Mouse (Mus musculus): ENCODE data around the gene Clip1.

The Clip1 gene

DNA sequence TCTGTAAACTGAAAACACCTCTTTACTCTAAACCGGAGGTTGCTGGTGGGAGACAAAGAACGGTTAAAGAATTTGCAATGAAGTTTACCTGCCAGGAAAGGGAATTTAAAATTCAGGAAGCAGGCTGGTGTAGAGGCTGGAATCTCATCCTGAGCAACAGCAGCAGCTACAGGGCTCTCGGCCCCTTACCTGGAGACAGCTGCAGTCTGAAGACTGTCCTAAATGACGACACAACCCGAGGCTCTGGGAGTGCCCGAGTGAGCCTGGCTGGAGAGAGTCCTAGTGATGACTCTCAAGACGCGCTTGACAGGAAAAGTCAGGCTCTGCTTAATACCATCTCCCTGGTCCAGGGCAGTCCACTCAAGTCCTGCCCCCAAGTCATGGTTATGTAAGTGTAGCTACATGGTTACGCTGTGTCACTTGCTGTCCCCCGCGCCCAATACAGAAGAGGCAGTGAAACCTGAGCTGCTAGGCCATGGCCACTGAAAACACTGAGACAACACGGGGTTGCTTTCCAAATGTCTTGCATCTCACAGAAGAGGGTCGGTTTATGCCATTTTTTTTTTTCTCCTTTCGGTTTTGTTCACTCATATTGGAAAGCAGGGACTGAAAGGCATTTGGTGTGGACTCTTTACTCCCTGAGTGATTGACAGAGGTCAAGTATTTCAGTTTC, 13.5 kb downstream of the Clip1 start:
- DNase-seq (ENCODE audit: low spot score in 2 of 2): peak; percentile 20 to 30

DNA sequence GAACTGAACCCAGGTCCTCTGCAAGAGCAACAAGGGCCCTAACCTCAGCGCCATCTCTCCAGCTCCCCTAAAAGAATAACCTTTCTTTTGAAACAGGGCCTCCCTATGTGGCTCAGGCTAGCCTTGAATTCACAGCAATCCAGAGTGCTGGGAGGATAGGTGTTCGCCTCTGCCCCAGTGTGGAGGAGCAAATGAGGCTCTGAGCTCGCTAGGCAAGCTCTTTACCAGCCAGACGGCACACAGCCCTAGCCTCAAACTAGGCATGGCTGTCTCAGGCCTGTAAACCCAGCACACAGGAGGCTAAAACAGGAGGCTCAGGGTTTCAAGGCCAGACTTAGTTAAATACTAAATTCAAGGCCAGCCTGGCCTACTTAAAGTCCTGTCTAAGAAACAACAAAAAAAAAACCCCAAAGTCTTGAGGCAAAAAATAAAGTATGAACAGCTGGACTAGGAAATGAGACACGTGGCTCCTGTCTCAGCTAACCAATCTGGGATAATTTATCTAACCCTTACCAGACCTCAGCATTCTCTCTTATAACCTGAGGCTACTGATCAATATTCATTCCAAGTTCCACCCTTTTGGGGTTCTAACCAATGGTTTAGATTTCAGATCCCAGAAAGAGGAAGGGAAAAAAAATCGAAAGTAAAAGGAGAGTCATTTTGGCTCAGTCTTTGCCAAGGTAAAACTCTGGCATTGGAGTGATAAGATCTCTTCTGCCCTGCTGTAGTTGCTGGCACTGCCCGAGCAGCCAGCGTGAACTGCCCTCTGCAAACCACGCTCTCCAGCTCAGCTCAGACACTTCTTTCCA, 14.2 kb downstream of the Clip1 start:
- DNase-seq (ENCODE audit: low spot score in 2 of 2): no peak

DNA sequence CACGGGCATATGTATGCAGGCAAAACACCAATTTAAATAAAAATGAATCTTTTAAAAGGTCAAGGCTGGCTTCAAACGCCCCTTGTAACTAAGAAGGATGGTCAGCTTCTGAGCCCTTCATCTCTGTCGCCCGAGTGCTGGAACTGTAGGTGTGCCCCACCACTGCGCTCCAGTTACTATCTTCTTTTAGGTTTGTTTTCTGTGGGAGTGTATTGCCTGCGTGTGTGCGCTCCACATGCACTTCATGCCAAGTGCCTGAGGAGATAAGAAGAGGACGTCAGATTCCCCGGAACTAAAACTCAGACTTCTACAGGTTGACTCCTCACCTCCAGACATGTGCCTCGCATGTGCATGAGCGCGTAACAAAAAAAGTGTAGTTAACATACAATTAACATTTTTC, 16.5 kb downstream of the Clip1 start:
- DNase-seq (ENCODE audit: low spot score in 2 of 2): no peak

DNA sequence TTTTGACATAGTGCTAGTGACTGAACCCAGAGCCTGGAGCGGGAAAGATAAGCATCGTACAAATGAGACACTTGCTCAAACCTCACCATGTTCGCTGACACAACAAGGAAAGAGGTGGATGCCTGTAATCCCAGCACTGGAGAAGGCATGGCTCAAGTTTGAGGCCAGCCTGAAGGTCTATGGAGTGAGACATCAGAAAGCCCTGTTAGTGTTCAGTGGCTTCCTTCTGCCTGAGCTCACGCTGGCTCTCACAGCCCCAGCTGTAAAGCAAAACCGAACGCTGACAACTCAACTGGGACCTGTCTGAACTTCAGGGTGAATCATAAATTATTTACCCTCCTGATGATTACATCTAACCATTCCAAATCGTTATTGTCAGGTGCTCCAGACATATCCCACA, 18.5 kb downstream of the Clip1 start:
- DNase-seq (ENCODE audit: low spot score in 2 of 2): no peak

DNA sequence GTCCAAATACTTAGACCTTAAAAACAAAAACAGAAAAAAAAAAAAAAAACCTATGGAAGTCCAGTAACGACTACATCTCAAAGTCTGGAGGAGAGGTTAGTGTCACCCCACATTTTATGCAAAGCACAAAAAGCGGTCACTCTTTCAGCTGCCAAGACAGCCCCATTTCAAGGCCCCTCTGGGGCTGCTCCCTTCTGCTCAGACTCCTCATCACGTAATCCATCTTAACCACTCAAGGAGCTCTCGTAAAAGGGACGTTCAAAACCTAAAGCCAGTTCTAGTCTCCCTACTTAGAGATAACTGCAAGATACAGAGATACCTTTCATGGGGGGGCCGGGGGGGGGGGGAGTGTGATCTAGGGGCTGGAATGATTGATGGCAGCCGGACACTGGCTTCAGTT, 20.1 kb downstream of the Clip1 start:
- DNase-seq (ENCODE audit: low spot score in 2 of 2): no peak

DNA sequence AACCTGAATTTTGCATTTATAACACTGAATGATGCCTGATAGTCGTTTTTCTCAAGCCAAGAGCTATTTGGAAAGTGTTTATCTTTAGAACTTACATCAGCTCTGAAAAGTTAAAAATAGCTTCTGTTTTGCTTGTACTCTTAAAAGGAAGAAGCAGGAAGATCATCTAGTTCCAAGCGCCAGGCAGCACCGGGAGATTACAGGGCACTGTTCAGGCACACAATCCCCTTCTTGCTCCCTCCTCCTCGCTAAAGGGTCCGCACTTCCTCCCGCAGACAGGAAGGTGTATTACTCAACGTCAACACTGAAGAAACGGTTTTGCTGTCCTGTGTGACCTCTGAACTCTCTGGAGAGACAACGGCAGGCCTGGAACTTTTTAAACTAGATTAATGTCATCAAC, 22.4 kb downstream of the Clip1 start:
- DNase-seq (ENCODE audit: low spot score in 2 of 2): no peak

DNA sequence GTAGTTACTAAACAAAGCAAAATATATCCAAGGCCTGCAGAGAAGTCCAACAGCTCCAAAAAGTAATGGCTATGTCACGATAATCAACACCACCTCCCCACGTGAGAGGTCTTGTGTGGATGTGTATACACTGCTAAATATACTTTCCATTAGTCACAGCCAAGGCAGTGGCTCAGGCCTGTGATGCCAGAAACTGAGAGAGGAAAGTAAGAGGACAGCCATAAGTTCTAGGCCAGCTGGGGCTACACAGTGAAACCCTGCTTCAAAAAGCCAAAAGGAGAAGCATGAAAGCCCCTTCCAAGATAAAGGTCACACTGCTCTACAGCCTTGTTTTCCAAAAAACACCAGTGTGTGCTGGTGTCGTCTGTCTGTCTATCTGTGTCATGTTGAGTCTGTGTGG, 22.8 kb downstream of the Clip1 start:
- no peak for DNase-seq (ENCODE audit: low spot score in 2 of 2)

DNA sequence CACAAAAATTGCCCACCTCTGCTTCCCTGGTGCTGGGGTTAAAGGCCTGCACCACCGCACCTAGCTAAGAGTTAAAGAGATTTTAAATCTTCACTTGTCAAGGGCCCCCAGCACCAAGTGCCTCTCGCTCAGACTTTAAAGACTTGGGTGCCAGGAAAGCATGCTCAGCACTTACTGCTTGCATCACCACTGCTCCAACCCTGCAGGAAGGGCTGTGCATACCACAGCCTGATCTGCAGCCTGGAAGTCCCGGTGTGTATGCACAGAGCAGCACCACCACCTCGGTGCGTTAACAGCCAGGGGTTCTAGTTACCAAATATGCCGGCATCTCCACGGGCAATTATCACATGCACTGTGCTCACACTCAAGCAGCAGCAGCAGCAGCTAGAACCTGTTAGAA, 26.8 kb downstream of the Clip1 start:
- DNase-seq (ENCODE audit: low spot score in 2 of 2): no peak

DNA sequence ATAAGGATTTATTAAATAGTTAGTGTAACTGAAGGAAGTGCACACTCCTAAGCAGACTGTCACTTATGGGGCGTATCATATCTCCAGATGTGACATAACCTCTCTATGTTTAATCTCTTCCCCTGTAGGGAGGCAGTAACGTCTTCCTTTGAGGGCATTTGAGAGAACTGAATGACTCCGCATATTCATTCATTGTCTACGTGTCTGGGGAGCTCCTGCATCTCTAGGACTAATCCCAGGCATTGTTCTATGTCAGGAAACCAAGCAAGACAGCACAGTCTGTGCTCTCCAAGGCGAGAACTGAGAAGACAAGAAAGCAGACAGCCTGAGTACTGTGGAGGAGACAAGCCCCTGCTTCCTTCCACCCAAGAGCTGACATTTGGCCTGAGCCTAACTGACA, 29.5 kb downstream of the Clip1 start:
- DNase-seq (ENCODE audit: low spot score in 2 of 2): no peak

DNA sequence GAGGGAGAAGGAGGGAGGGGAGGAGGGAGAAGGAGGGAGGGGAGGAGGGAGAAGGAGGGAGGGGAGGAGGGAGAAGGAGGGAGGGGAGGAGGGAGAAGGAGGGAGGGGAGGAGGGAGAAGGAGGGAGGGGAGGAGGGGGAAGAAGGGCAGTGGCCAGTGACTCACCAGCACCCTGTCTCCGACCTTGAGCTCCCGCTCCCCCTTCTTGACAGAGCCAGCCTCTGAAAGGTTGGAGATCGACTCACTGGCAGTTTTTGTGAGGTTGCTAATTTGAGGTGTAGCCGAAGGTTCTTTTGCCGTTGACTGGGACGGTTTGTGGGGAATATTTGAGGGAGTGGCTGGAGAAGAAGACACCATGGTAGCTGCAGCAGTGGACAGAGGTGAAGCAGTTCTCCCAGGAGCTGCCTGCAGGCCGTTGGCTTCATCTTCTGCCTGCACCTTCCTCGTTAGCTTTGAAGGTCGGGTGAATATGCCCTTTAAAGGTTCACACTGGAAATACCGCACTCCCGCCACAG, 31.1 kb downstream of the Clip1 start:
- no peak for DNase-seq (ENCODE audit: low spot score in 2 of 2)

DNA sequence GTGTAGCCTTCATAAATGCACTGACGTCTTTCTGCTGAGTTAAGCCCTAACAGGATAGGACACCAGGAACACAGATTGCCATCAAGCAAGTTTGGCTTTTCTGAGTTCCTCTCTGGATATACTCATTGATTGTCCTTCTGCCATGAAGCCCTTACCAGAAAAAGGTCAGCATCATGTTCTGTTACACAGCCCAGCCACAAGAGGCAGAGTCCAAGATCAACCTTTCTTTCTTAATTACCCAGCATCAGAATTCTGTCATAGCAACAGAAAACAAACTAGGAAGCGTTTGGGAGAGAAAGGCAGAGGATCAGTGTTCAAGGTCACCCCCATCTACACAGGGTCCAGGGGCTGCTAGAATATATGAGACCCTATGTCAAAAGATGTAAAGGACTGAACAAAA, 33.6 kb downstream of the Clip1 start:
- DNase-seq (ENCODE audit: low spot score in 2 of 2): no peak

DNA sequence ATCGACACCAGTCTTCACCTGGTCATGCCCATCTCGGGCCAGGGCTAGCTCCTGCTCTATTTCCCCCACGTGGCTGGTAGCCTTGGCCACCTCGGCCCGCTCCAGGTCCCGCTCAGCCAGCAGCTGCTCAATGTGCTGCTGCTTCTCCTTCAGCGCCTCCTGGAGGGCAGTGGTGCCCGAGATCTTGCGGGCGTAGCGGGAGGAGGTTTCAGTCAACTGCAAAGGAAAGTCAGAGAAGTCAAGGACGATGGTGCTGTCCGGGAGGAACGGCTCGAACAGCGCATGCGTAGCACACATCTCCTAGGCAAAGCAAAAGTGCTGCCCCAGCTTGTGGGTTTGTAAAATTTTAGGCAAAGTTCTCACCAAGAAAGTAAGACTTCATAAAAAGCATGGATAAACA, 42.0 kb downstream of the Clip1 start:
- DNase-seq (ENCODE audit: low spot score in 2 of 2): no peak

DNA sequence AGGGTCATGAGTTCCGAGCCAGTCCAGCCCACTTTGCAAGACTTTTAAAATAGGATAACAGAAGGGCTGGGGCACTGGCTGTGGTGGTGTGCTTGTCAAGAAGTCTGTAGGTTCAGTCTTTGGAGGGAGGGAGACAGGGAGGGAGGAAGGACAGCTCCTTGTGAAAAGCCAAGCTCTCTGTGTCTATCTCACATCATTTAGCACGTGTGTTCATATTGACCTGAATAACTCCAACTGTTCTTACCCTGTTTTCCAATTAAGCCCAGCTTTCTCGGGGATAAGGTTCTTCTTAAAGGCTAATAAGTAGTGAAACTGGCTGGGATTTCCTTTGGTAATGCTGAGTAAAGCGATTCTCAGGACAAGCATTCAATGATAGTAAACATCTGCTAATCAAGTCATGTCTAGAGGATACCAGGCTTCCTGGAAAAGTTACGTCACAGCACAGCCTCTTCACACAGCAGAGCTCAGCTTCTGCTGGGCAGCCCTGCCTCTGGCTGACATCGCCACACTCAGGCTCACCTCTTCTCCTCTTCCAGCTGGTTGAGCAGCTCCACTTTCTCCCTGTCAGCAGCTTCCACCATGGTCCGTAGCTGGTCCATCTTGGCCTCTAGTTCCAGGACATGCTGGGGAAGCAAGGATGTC, 43.0 kb downstream of the Clip1 start:
- DNase-seq (ENCODE audit: low spot score in 2 of 2): no peak

DNA sequence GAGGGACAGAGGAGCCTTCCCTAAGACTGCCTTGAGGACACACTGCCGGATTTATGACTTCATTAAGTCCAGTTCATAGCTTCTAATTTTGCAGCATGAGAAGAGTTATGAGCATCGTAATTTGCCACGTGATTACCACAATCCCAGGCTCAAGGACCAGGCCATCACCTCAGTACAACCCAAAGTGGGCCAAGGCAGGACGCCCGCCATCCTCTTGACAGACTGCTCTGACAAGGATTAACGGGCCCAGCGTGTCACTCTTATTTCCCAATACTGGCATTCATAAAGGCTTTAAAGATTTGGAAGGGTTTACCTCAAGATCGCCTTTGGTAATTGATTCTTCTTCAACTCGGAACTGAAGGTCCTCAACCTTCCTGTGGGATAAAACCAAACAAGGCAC, 44.2 kb downstream of the Clip1 start:
- DNase-seq (ENCODE audit: low spot score in 2 of 2): no peak

DNA sequence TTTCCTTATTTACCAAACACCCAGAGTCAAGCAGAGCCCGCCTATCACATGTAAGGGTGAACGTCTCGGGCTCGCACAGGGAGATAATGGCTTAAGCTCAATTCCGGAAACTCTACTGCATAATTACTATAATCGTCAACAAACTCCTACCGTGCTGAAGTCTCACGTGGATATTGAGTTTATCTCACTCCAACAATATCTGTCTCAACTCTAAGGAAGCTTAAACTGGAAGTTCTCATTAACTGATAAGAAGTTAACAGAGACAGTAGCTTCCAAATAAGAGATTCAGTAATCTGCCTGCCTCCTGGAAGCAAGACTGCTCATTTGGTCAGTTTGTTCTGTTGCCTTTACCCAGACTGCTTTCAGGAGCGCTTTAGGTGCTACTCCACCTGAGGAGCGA, 53.2 kb downstream of the Clip1 start:
- no peak for DNase-seq (ENCODE audit: low spot score in 2 of 2)

DNA sequence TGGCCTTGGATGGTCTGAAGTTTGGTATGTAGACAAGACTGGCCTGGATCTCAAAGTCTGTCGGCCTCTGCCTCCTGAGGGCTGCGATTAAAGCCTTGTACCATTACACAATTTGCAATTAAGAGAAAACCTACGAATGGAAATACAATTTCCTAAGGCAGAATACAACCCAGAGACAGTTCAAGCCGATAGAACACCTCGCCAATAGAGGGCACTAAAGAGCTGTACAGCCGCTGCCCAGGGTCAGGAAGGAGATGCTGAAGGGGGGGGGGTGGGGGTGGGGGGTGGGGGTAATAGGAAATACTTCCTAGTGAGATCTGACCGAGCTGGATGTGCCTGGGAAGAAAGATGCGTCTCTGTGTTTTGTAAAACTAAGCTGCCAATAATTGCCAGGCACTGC, 57.8 kb downstream of the Clip1 start:
- DNase-seq (ENCODE audit: low spot score in 2 of 2): peak; percentile 53 to 56

DNA sequence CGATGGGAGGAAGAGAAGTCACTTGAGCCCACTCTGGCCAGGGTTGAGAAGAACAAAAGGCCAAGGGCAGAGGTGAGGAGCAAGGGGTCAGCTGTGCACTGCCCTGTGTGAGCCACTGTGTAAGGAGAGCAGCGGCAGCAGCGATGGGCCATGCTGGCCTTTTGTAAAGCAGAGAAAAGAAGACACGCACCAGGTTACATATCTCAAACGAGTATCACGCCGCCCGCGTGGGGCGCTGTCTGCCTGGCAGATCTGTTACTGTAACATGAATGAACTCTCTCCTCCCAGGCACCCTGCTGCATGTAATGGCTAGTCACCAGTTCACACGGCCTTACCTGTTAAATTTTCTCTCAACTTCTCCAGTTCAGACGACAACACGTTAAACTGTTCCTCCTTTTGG, 62.0 kb downstream of the Clip1 start:
- no peak for DNase-seq (ENCODE audit: low spot score in 2 of 2)

DNA sequence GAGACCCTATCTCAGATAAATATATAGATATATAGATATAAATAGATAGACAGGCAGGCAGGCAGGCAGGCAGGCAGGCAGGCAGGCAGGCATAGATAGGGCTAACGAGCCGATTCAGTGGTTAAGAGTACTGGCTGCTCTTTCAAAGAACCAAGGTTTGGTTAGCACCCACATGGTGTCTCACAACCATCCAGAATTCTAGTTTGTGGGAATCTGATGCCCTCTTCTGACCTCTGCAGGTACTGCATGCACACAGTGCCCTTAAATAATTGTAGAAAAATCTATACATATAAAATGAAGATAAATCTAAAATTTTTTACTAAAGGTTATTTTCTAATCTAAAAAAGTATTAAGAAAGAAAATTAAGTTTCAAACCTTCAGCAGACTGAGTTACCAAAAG, 65.9 kb downstream of the Clip1 start:
- DNase-seq (ENCODE audit: low spot score in 2 of 2): no peak

DNA sequence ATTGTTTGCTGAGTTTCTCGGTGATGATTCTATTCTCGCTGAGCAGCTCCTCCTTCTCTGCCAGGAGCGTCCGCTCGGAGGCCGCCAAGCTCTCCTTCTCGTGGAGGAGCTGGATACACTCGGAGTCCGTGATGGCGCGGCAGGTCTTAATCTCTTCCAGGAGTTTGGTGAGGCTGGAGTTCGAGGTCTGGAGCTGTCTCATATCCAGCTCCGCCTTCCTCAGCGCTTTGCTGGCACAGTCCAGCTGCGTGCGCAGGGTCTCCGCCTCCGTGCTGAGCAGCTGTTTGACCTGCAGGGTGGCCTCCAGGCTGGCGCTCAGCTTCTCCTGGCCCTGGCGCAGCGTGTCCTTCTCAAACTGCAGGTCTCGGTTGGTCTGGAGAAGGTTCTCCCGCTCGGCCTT, 70.2 kb downstream of the Clip1 start:
- no peak for DNase-seq (ENCODE audit: low spot score in 2 of 2)

DNA sequence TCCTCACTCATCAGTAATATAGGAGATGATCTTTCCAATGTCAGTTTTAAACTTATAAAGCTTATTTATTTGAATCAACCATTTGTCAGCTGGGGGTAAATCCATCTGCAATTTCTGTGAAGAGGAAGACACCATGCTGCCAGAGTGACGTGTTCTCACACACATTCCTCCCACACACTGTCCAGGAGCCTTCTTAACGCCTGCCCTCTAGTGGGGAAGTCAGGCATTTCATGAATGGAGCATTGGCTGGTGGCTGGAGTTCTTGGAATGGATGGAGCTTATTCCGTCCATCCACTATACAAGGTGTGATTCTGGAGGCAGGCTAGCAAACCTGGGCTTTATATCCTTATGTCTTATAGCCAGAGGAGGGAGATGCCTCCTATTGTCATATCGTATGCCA, 74.6 kb downstream of the Clip1 start:
- DNase-seq (ENCODE audit: low spot score in 2 of 2): peak; percentile 41 to 48

DNA sequence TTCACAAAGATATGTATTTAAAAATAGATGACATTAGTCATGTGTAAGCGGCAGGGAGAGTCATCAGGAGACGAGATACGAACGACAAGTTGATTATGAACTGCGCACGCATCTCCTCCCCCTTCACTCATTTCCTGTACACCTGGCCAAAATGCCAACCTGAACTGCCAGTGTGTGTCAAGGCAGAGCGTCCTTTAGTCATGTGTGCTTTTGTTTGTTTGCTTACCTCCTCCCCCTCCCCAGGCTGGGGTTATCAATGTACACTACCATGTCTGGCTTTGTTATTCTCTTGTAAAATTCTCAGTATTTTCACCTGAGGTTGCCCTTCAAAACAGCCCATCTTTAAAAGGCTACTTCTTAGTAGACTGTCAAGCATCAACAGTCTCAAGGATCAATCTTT, 75.0 kb downstream of the Clip1 start:
- no peak for DNase-seq (ENCODE audit: low spot score in 2 of 2)

DNA sequence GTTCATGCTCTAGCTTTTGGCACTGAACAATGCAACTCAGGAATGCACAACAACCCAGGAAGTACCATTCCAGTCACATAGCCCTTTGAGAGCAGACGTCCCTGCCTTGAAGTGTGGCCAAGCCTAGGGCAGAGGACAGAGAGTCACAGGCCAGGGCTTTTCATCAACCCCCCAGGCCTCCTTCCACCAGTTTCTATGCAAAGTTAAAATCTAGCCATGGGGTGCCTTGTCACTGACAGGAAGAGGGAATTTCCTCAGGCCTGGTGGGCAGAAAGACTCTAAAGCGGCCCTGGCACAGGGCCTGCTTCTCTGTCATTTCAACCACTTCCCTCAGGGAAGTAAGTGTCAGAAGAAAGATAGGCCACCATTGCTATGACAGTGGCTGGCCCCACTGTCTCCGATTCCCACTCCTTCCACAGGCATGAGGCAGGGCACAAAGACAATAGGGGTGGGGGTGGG, 77.2 kb downstream of the Clip1 start:
- no peak for DNase-seq (ENCODE audit: low spot score in 2 of 2)

DNA sequence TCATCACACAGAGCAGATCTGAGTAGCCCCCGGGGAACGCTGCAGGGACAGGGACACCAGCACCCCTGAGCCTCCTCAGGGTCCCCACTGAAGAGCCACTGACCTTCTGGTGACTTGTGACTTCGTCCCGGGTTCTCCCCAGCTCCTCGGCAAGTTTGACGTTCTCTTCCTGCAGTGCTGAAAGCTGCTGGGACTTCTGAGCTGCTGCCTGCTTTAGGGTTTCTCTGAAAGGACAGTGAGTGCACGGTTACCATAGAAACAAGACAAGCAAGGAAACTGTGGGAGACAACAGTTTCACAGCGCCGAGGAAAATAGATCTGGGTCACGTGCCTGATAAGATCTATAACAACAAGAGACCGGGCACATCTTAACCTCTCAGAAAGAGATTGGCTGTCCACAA, 80.9 kb downstream of the Clip1 start:
- DNase-seq (ENCODE audit: low spot score in 2 of 2): no peak

Measured in spleen, postnatal 36 days (tissue).